Mouse (Mus musculus) kidney, adult 2 months (tissue): ENCODE measurements around the gene Arpp21.

Experiments
- CTCF ChIP-seq: fragments of 200-500 bp; conservative IDR thresholded peaks from 2 replicates; pipeline ENCODE4 v1.5.1; 2011; ENCODE audit warnings: low read depth, mild to moderate bottlenecking, control low read depth, low read length, moderate library complexity, mixed read lengths; ENCODE audit not compliant: insufficient read depth, insufficient read length
- POLR2A ChIP-seq: fragments of 200-500 bp; IDR thresholded peaks from one replicate; pipeline ENCODE4 v1.6.1; 2011; ENCODE audit warnings: low read depth, low read length, control low read depth

DNA sequence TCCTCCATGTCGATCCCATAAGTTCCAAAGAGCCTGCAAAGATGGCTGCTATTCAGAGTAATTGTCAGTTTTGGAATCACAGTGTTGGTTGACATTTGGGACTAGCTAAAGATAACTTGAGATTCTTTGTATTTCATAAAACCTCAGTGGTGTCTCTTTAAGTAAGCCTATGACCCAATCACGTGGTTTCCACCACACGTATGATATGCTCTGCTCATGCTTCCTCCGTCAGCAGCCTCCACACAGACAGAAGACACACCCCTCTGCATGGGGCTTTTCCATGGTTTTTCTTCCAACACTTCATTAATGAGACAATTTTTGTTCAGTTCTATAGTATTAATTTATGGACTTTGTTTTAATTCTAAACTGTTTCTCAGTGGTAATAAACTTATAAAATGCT lies 71.1 kb downstream of the Arpp21 start:
- TF ChIP-seq POLR2A: no peak
- no peak for TF ChIP-seq CTCF
